Mouse (Mus musculus): ENCODE data around the gene Vmn2r65. TPM values are rescaled to one million over a fixed set of nuclear protein-coding genes. Genes with fewer than 3 reads are reported as not detected.

The Vmn2r65 gene
- polyA plus RNA-seq (2014; fragmentation: Nextera tagmentation; extraction: Ambion mirVana), result not detected in 2 replicates

- no peaks in the 10 kb centered on the region for H3K4me1 ChIP-seq (ENCODE audit: control insufficient read depth, insufficient read depth, low read length)
- H3K9me3 ChIP-seq (ENCODE audit: control insufficient read depth, low read length), result no peaks in the 10 kb centered on the region
- H3K27me3 ChIP-seq (ENCODE audit: control insufficient read depth, insufficient read depth, low read length), result no peaks in the 10 kb centered on the region
- no peak within 1 kb of the TSS for H3K27ac ChIP-seq (ENCODE audit: low read depth, low read length)
- no peaks in the 10 kb centered on the region for H3K36me3 ChIP-seq (ENCODE audit: control insufficient read depth, insufficient read depth, low read length)
- H3K9ac ChIP-seq (ENCODE audit: low read length), result no peak within 1 kb of the TSS
- DNase-seq (ENCODE audit: low spot score, missing footprints) (no peak), ATAC-seq (ENCODE audit: low FRiP score) (no peak)
- no peak within 1 kb of the TSS for H3K4me2 ChIP-seq
- H3K4me3 ChIP-seq (ENCODE audit: low read depth, low read length), result no peak within 1 kb of the TSS
- whole genome bisulfite sequencing, result 63% methylated on average over 1 of the region's 1 CpGs
Measured at GRCm38 (mm10) chr7:84964015-84964414, at the start of gene Vmn2r65. TSS of gene Vmn2r65 (minus strand) at chr7:84964115.

- H3K27ac ChIP-seq (ENCODE audit: low read depth, low read length), result no peak within 1 kb of the TSS
- no peak within 1 kb of the TSS for H3K4me3 ChIP-seq (ENCODE audit: low read depth, low read length)
- H3K4me1 ChIP-seq (ENCODE audit: control insufficient read depth, insufficient read depth, low read length), result no peaks in the 10 kb centered on the region
- no peak within 1 kb of the TSS for H3K9ac ChIP-seq (ENCODE audit: low read length)
- DNase-seq (ENCODE audit: low spot score, missing footprints) (no peak), ATAC-seq (ENCODE audit: low FRiP score) (no peak)
- WGBS, result 80% methylated on average over 1 of the region's 1 CpGs
- no peaks in the 10 kb centered on the region for H3K36me3 ChIP-seq (ENCODE audit: control insufficient read depth, insufficient read depth, low read length)
- no peaks in the 10 kb centered on the region for H3K27me3 ChIP-seq (ENCODE audit: control insufficient read depth, insufficient read depth, low read length)
- no peak within 1 kb of the TSS for H3K4me2 ChIP-seq
- H3K9me3 ChIP-seq (ENCODE audit: control insufficient read depth, low read length), result no peaks in the 10 kb centered on the region
Measured at GRCm38 (mm10) chr7:85012168-85012567, 48.3 kb upstream of the Vmn2r65 start, which contains the start of gene Vmn2r66. TSS of gene Vmn2r66 (minus strand) at chr7:85012268.

- Histone ChIP-seq H3K4me3 (ENCODE audit: low read depth, low read length) (no peak overlapping the region), H3K27ac (ENCODE audit: low read depth, low read length) (no peak overlapping the region), H3K9ac (ENCODE audit: low read length) (no peak overlapping the region), H3K4me1 (ENCODE audit: control insufficient read depth, insufficient read depth, low read length) (no peaks in the 10 kb centered on the region), H3K27me3 (ENCODE audit: control insufficient read depth, insufficient read depth, low read length) (no peaks in the 10 kb centered on the region), H3K4me2 (no peak overlapping the region), H3K9me3 (ENCODE audit: control insufficient read depth, low read length) (no peaks in the 10 kb centered on the region), H3K36me3 (ENCODE audit: control insufficient read depth, insufficient read depth, low read length) (no peaks in the 10 kb centered on the region)
- DNase-seq (ENCODE audit: low spot score, missing footprints) (no peak), ATAC-seq (ENCODE audit: low FRiP score) (no peak)
- 73% methylated on average over 2 of the region's 2 CpGs for WGBS
Measured at GRCm38 (mm10) chr7:84996694-84997093, 32.8 kb upstream of the Vmn2r65 start.

Other genes with a start within 250 kb of the Vmn2r65 start
- gene Olfr291, start 110.6 kb downstream of the Vmn2r65 start, polyA plus RNA-seq (2014; fragmentation: Nextera tagmentation; extraction: Ambion mirVana), result not detected in 2 replicates
- gene Vmn2r66, start 48.2 kb upstream of the Vmn2r65 start, polyA plus RNA-seq (2014; fragmentation: Nextera tagmentation; extraction: Ambion mirVana), result not detected in 2 replicates
- not detected in 2 replicates for gene Vmn2r67, start 191.9 kb upstream of the Vmn2r65 start, polyA plus RNA-seq (2014; fragmentation: Nextera tagmentation; extraction: Ambion mirVana)

Measured in midbrain, embryonic 11.5 days (tissue).